Mouse (Mus musculus): ENCODE measurements around the gene Olfr1451. TPM values are rescaled to one million over a fixed set of nuclear protein-coding genes. Genes with fewer than 3 reads are reported as not detected.

The Olfr1451 gene
- total RNA-seq (2023), result not detected in 4 replicates

GRCm38 (mm10) chr19:12994714-12995113 lies at the start of gene Olfr1451:
Olfr1451 (plus strand) TSS chr19:12995014.

DNA sequence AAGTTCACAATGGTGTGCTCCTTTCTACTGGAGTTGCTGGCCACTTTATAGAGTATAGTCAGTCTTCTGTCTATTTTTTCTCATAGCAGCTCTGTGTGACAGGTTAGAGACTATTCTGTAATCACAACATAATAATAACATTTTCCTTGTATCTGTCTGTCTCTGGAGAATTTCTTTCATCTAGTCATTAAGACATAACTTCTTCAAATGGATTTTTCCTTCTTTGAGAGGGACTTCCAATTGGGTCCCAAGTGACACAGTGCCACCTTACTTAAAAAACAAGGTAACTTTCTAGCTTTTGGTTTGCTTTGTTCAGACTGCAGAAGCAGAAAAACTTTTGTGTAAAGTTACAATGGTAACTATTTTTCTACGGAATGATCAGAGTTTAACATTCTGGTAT lies 44.9 kb upstream of the Olfr1451 start, which contains the start of gene Olfr1450:
Olfr1450 (plus strand) TSS at position 301 of the 400 bp plus-strand sequence.

DNA sequence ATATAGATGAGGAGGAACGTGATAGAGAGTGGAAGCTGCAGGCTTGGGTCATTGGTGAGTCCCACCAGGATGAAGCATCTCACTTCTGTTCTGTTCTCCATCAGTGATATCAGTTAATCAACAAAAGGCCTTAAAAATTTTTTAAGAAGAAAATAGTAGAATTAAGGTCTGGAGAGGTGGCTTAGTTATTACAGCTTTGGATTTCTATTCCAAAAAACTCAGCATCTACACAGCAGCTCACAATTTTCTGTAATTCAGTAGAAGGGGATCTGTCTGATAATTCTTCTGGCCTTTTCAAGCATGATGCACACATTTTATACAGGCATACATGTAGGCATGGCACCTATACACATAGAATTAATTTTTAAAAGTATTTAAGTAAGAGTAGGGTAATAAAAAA lies 33.4 kb downstream of the Olfr1451 start, which contains the start of gene Olfr1453:
Olfr1453 (minus strand) TSS at position 101 of the 400 bp plus-strand sequence.

Other genes starting within 250 kb of the Olfr1451 start
- 3.8 to 4.3 TPM (median 4.0 TPM) in 4 replicates for gene Cntf, start 229.4 kb upstream of the Olfr1451 start, total RNA-seq (2023)
- gene Zfp91, start 198.9 kb upstream of the Olfr1451 start, total RNA-seq (2023), result 87.5 to 91.2 TPM (median 89.4 TPM) in 4 replicates
- 67.4 to 83.0 TPM (median 75.6 TPM) in 4 replicates for gene Lpxn, start 198.8 kb upstream of the Olfr1451 start, total RNA-seq (2023)
- gene Gm5244, start 148.3 kb upstream of the Olfr1451 start, total RNA-seq (2023), result 4.7 to 8.5 TPM (median 5.0 TPM) in 4 replicates
- gene Olfr1444, start 137.7 kb upstream of the Olfr1451 start, total RNA-seq (2023), result 1.0 to 1.8 TPM (median 1.3 TPM) in 4 replicates
- gene Olfr1445, start 111.2 kb upstream of the Olfr1451 start, total RNA-seq (2023), result not detected in 4 replicates
- not detected in 4 replicates for gene Olfr1446, start 101.5 kb upstream of the Olfr1451 start, total RNA-seq (2023)
- not detected in 4 replicates for gene Olfr1447, start 91.3 kb upstream of the Olfr1451 start, total RNA-seq (2023)
- not detected in 4 replicates for gene Olfr1448, start 70.6 kb upstream of the Olfr1451 start, total RNA-seq (2023)
- not detected in 4 replicates for gene Olfr1449, start 64.2 kb upstream of the Olfr1451 start, total RNA-seq (2023)
- not detected in 4 replicates for gene Olfr1450, start 44.8 kb upstream of the Olfr1451 start, total RNA-seq (2023)
- not detected in 4 replicates for gene Olfr1453, start 33.3 kb downstream of the Olfr1451 start, total RNA-seq (2023)
- gene Olfr1454, start 65.6 kb downstream of the Olfr1451 start, total RNA-seq (2023), result not detected in 4 replicates
- not detected in 4 replicates for gene Olfr1457, start 102.9 kb downstream of the Olfr1451 start, total RNA-seq (2023)
- not detected in 4 replicates for gene Olfr1458, start 111.8 kb downstream of the Olfr1451 start, total RNA-seq (2023)
- gene Olfr1459, start 154.5 kb downstream of the Olfr1451 start, total RNA-seq (2023), result 0.12 to 0.24 TPM (median 0.19 TPM) in 4 replicates
- not detected in 4 replicates for gene Olfr1461, start 168.0 kb downstream of the Olfr1451 start, total RNA-seq (2023)
- gene Olfr1462, start 190.7 kb downstream of the Olfr1451 start, total RNA-seq (2023), result not detected in 4 replicates
- not detected in 4 replicates for gene Olfr1463, start 236.3 kb downstream of the Olfr1451 start, total RNA-seq (2023)